Mouse (Mus musculus): ENCODE measurements around the gene Celf3. TPM values are rescaled to one million over a fixed set of nuclear protein-coding genes. Genes with fewer than 3 reads are reported as not detected.

Gene Celf3
- polyA plus RNA-seq, 1 experiment = not detected

- Histone ChIP-seq H3K27me3 (ENCODE audit: control insufficient read depth, insufficient read depth, low read length, poor library complexity, severe bottlenecking) (no peaks in the 10 kb centered on the region), H3K4me3 (ENCODE audit: low read depth, low read length) (no peak overlapping the region), H3K9me3 (replicated peaks; ENCODE audit: control insufficient read depth, insufficient read depth, low read length, poor library complexity, severe bottlenecking) (no peaks in the 10 kb centered on the region), H3K9ac (ENCODE audit: low read depth, poor library complexity, severe bottlenecking) (no peak overlapping the region), H3K27ac (ENCODE audit: insufficient read depth, low read length) (no peak overlapping the region), H3K4me1 (ENCODE audit: control insufficient read depth, insufficient read depth, low read length) (peaks cover 3% of the 10 kb centered on the region), H3K36me3 (ENCODE audit: control insufficient read depth, insufficient read depth, low read length, poor library complexity, severe bottlenecking) (no peaks in the 10 kb centered on the region)
- TF ChIP-seq POLR2A (IDR thresholded peaks at IDR 0.05; ENCODE audit: insufficient read depth, low read length) = no peak
- TF ChIP-seq EP300 (IDR thresholded peaks at IDR 0.05; ENCODE audit: insufficient read depth, low read depth, low read length) = no peak
- no peak for TF ChIP-seq CTCF (IDR thresholded peaks at IDR 0.05; ENCODE audit: low read depth, low read length)
These were observed 4.8 kb downstream of the Celf3 start for GRCm38 (mm10) chr3:94482764-94483385.

DNA sequence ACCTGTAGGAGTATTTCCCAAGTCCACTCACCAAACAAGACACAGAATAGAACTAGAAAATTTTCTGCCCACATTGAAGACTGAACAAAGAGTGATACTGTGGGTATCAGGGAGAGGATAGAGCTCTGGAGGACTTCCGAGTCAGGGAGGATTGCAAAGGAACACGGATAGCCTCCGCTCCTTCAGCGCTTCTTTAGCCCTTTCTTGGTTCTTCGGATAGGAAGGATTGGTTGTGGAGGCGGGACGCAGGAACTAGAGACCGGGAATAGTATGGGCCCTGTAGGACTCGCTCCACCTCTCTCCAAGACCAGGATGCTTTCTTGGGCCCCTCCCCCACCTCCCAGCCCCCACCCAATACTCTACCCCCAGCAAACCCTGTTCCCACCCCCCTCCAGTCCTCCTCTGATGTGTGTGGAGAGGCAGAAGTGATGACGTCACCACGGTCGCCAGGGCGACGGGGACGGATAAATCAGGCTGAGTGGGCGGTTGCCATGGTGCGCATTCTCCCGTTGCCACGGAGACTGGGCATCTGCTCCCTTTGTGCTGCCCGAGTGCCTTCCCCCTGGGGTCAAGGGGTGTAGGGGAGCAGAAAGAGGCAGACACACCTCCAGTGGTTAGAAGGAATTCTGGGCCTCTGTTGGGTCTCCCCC, 5.8 kb downstream of the Celf3 start:
- Histone ChIP-seq H3K27ac (ENCODE audit: insufficient read depth, low read length) (no peak overlapping the region), H3K9ac (ENCODE audit: low read depth, poor library complexity, severe bottlenecking) (no peak overlapping the region), H3K27me3 (ENCODE audit: control insufficient read depth, insufficient read depth, low read length, poor library complexity, severe bottlenecking) (no peaks in the 10 kb centered on the region), H3K4me1 (ENCODE audit: control insufficient read depth, insufficient read depth, low read length) (peaks cover 3% of the 10 kb centered on the region), H3K9me3 (replicated peaks; ENCODE audit: control insufficient read depth, insufficient read depth, low read length, poor library complexity, severe bottlenecking) (no peaks in the 10 kb centered on the region), H3K4me3 (ENCODE audit: low read depth, low read length) (no peak overlapping the region), H3K36me3 (ENCODE audit: control insufficient read depth, insufficient read depth, low read length, poor library complexity, severe bottlenecking) (no peaks in the 10 kb centered on the region)
- TF ChIP-seq EP300 (IDR thresholded peaks at IDR 0.05; ENCODE audit: insufficient read depth, low read depth, low read length) (no peak), POLR2A (IDR thresholded peaks at IDR 0.05; ENCODE audit: insufficient read depth, low read length) (no peak), CTCF (IDR thresholded peaks at IDR 0.05; ENCODE audit: low read depth, low read length) (no peak)

DNA sequence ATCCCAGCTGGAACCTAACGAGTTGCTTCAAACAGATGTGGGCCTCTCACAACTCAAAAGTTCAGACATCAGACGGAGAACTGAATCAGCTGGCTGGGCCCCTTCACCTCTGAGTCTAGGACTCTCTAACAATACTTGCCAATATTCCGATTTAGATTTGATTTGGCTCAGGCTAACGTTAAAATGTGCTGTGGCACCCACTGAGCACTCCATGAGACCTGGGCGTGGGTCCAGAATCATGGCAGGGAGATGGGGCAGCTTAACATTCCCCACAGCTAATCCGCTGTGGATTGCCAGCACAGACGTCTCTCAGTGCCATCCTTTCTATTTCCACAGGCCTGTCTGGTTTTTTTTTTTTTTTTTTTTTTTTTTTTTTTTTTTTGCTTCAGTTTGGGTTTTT, 7.8 kb downstream of the Celf3 start:
- TF ChIP-seq EP300 (IDR thresholded peaks at IDR 0.05; ENCODE audit: insufficient read depth, low read depth, low read length) = no peak
- TF ChIP-seq CTCF (IDR thresholded peaks at IDR 0.05; ENCODE audit: low read depth, low read length) = no peak
- no peaks in the 10 kb centered on the region for H3K4me1 ChIP-seq (ENCODE audit: control insufficient read depth, insufficient read depth, low read length)
- H3K4me3 ChIP-seq (ENCODE audit: low read depth, low read length) = no peak overlapping the region
- no peak overlapping the region for H3K27ac ChIP-seq (ENCODE audit: insufficient read depth, low read length)
- H3K9ac ChIP-seq (ENCODE audit: low read depth, poor library complexity, severe bottlenecking) = no peak overlapping the region
- H3K36me3 ChIP-seq (ENCODE audit: control insufficient read depth, insufficient read depth, low read length, poor library complexity, severe bottlenecking) = no peaks in the 10 kb centered on the region
- H3K27me3 ChIP-seq (ENCODE audit: control insufficient read depth, insufficient read depth, low read length, poor library complexity, severe bottlenecking) = no peaks in the 10 kb centered on the region
- no peaks in the 10 kb centered on the region for H3K9me3 ChIP-seq (replicated peaks; ENCODE audit: control insufficient read depth, insufficient read depth, low read length, poor library complexity, severe bottlenecking)

GRCm38 (mm10) chr3:94487581-94487980, 9.5 kb downstream of the Celf3 start:
- no peak overlapping the region for H3K4me3 ChIP-seq (ENCODE audit: low read depth, low read length)
- H3K27ac ChIP-seq (ENCODE audit: insufficient read depth, low read length) = no peak overlapping the region
- no peaks in the 10 kb centered on the region for H3K27me3 ChIP-seq (ENCODE audit: control insufficient read depth, insufficient read depth, low read length, poor library complexity, severe bottlenecking)
- no peaks in the 10 kb centered on the region for H3K4me1 ChIP-seq (ENCODE audit: control insufficient read depth, insufficient read depth, low read length)
- no peaks in the 10 kb centered on the region for H3K36me3 ChIP-seq (ENCODE audit: control insufficient read depth, insufficient read depth, low read length, poor library complexity, severe bottlenecking)
- H3K9ac ChIP-seq (ENCODE audit: low read depth, poor library complexity, severe bottlenecking) = no peak overlapping the region
- TF ChIP-seq CTCF (IDR thresholded peaks at IDR 0.05; ENCODE audit: low read depth, low read length) (no peak), POLR2A (IDR thresholded peaks at IDR 0.05; ENCODE audit: insufficient read depth, low read length) (no peak), EP300 (IDR thresholded peaks at IDR 0.05; ENCODE audit: insufficient read depth, low read depth, low read length) (no peak)
- no peaks in the 10 kb centered on the region for H3K9me3 ChIP-seq (replicated peaks; ENCODE audit: control insufficient read depth, insufficient read depth, low read length, poor library complexity, severe bottlenecking)

GRCm38 (mm10) chr3:94497162-94497561, 19.1 kb downstream of the Celf3 start:
- no peaks in the 10 kb centered on the region for H3K9me3 ChIP-seq (replicated peaks; ENCODE audit: control insufficient read depth, insufficient read depth, low read length, poor library complexity, severe bottlenecking)
- H3K4me1 ChIP-seq (ENCODE audit: control insufficient read depth, insufficient read depth, low read length) = no peaks in the 10 kb centered on the region
- no peaks in the 10 kb centered on the region for H3K27me3 ChIP-seq (ENCODE audit: control insufficient read depth, insufficient read depth, low read length, poor library complexity, severe bottlenecking)
- H3K4me3 ChIP-seq (ENCODE audit: low read depth, low read length) = no peak overlapping the region
- no peak overlapping the region for H3K9ac ChIP-seq (ENCODE audit: low read depth, poor library complexity, severe bottlenecking)
- H3K27ac ChIP-seq (ENCODE audit: insufficient read depth, low read length) = no peak overlapping the region
- TF ChIP-seq CTCF (IDR thresholded peaks at IDR 0.05; ENCODE audit: low read depth, low read length) = no peak
- TF ChIP-seq EP300 (IDR thresholded peaks at IDR 0.05; ENCODE audit: insufficient read depth, low read depth, low read length) = no peak
- TF ChIP-seq POLR2A (IDR thresholded peaks at IDR 0.05; ENCODE audit: insufficient read depth, low read length) = no peak
- peaks cover 10% of the 10 kb centered on the region; the same call in 1 of the 2 replicates for H3K36me3 ChIP-seq (ENCODE audit: control insufficient read depth, insufficient read depth, low read length, poor library complexity, severe bottlenecking)

GRCm38 (mm10) chr3:94502243-94502642, 24.1 kb downstream of the Celf3 start:
- H3K4me3 ChIP-seq (ENCODE audit: low read depth, low read length) = no peak overlapping the region
- no peak for TF ChIP-seq EP300 (IDR thresholded peaks at IDR 0.05; ENCODE audit: insufficient read depth, low read depth, low read length)
- TF ChIP-seq POLR2A (IDR thresholded peaks at IDR 0.05; ENCODE audit: insufficient read depth, low read length) = no peak
- TF ChIP-seq CTCF (IDR thresholded peaks at IDR 0.05; ENCODE audit: low read depth, low read length) = no peak
- H3K9ac ChIP-seq (ENCODE audit: low read depth, poor library complexity, severe bottlenecking) = no peak overlapping the region
- peaks cover 13% of the 10 kb centered on the region for H3K36me3 ChIP-seq (ENCODE audit: control insufficient read depth, insufficient read depth, low read length, poor library complexity, severe bottlenecking)
- no peaks in the 10 kb centered on the region for H3K4me1 ChIP-seq (ENCODE audit: control insufficient read depth, insufficient read depth, low read length)
- no peaks in the 10 kb centered on the region for H3K27me3 ChIP-seq (ENCODE audit: control insufficient read depth, insufficient read depth, low read length, poor library complexity, severe bottlenecking)
- no peak overlapping the region for H3K27ac ChIP-seq (ENCODE audit: insufficient read depth, low read length)
- no peaks in the 10 kb centered on the region for H3K9me3 ChIP-seq (replicated peaks; ENCODE audit: control insufficient read depth, insufficient read depth, low read length, poor library complexity, severe bottlenecking)

Data from ES-Bruce4 (cell line).